Mouse (Mus musculus) testis, adult 2 months (tissue): Measurements from ENCODE around the gene Nup107.

ENCODE experiments used
- CTCF ChIP-seq: fragments of 200-500 bp; IDR thresholded peaks from 2 replicates; pipeline ENCODE4 v1.5.1; 2012; ENCODE audit warnings: low read depth, mild to moderate bottlenecking, inconsistent platforms, low read length, moderate library complexity; ENCODE audit not compliant: control insufficient read depth, insufficient read depth, insufficient replicate concordance
- POLR2A ChIP-seq: fragments of 200-500 bp; IDR thresholded peaks from 2 replicates; pipeline ENCODE4 v1.6.1; 2012; ENCODE audit warnings: low read depth, mild to moderate bottlenecking, inconsistent platforms, low read length, moderate library complexity; ENCODE audit not compliant: control insufficient read depth

- TF ChIP-seq CTCF, result no peak
- no peak for TF ChIP-seq POLR2A
These were observed 78.4 kb downstream of the Nup107 start for GRCm38 (mm10) chr10:117714048-117714545.
